Mouse (Mus musculus): Measurements from ENCODE around the gene Rarg. TPM values are rescaled to one million over a fixed set of nuclear protein-coding genes. Genes with fewer than 3 reads are reported as not detected.

The Rarg gene
- polyA plus RNA-seq, 1 experiment from 2014 or later, result 15.4 TPM

GRCm38 (mm10) chr15:102209114-102209513, 48.2 kb downstream of the Rarg start:
- WGBS, result 90% methylated on average over 8 of the region's 8 CpGs
- H3K27ac ChIP-seq, result no peak overlapping the region
- no peak overlapping the region for H3K4me3 ChIP-seq
- no peaks in the 10 kb centered on the region for H3K9me3 ChIP-seq
- H3K9ac ChIP-seq, result no peak overlapping the region
- peaks cover 70% of the 10 kb centered on the region for H3K36me3 ChIP-seq
- H3K4me2 ChIP-seq (replicated peaks), result no peak overlapping the region
- no peaks in the 10 kb centered on the region for H3K27me3 ChIP-seq (replicated peaks)
- ATAC-seq (ENCODE audit: low FRiP score, low read depth), result no peak
- peaks cover 33% of the 10 kb centered on the region for H3K4me1 ChIP-seq

GRCm38 (mm10) chr15:102208092-102208561, 49.2 kb downstream of the Rarg start:
- no peak overlapping the region for H3K9ac ChIP-seq

GRCm38 (mm10) chr15:102207351-102207750, 50.0 kb downstream of the Rarg start:
- no peaks in the 10 kb centered on the region for H3K9me3 ChIP-seq
- no peak overlapping the region for H3K4me3 ChIP-seq
- H3K36me3 ChIP-seq, result peaks cover 52% of the 10 kb centered on the region
- no peaks in the 10 kb centered on the region for H3K27me3 ChIP-seq (replicated peaks)
- ATAC-seq (ENCODE audit: low FRiP score, low read depth), result no peak
- no peak overlapping the region for H3K4me2 ChIP-seq (replicated peaks)
- H3K9ac ChIP-seq, result no peak overlapping the region; the same call in 1 of the 2 replicates
- peaks cover 37% of the 10 kb centered on the region for H3K4me1 ChIP-seq
- WGBS, result 83% methylated on average over 3 of the region's 3 CpGs
- no peak overlapping the region for H3K27ac ChIP-seq

More at GRCm38 (mm10) chr15:102208092-102208561, 49.2 kb downstream of the Rarg start:
- Histone ChIP-seq H3K4me1 (peaks cover 33% of the 10 kb centered on the region), H3K36me3 (peaks cover 60% of the 10 kb centered on the region), H3K27me3 (replicated peaks) (no peaks in the 10 kb centered on the region), H3K9me3 (no peaks in the 10 kb centered on the region), H3K4me3 (no peak overlapping the region), H3K4me2 (replicated peaks) (no peak overlapping the region), H3K27ac (no peak overlapping the region)
- 85% methylated on average over 9 of the region's 9 CpGs for WGBS
- no peak for ATAC-seq (ENCODE audit: low FRiP score, low read depth)

- no peaks in the 10 kb centered on the region for H3K27me3 ChIP-seq (replicated peaks)
- H3K9me3 ChIP-seq, result no peaks in the 10 kb centered on the region
- H3K4me3 ChIP-seq, result peak overlapping the region; percentile 88
- 37% methylated on average over 8 of the region's 8 CpGs for WGBS
- H3K36me3 ChIP-seq, result peaks cover 40% of the 10 kb centered on the region
- 0 out of 2 replicates have a peak, but pooled peaks have one; percentile 18 for ATAC-seq (ENCODE audit: low FRiP score, low read depth)
- H3K4me1 ChIP-seq, result peaks cover 40% of the 10 kb centered on the region
- H3K4me2 ChIP-seq (replicated peaks), result peak overlapping the region; percentile 81
- peak overlapping the region; percentile 23; the same call in 1 of the 2 replicates for H3K27ac ChIP-seq
- H3K9ac ChIP-seq, result peak overlapping the region; percentile 95
These were observed 51.5 kb downstream of the Rarg start for GRCm38 (mm10) chr15:102205779-102206178.

- peak within 1 kb of the TSS; percentile 81 for H3K4me2 ChIP-seq (replicated peaks)
- 57% methylated on average over 19 of the region's 19 CpGs for WGBS
- ATAC-seq (ENCODE audit: low FRiP score, low read depth), result no peak
- peak within 1 kb of the TSS; percentile 88 for H3K4me3 ChIP-seq
- H3K4me1 ChIP-seq, result peaks cover 40% of the 10 kb centered on the region
- no peaks in the 10 kb centered on the region for H3K9me3 ChIP-seq
- no peaks in the 10 kb centered on the region for H3K27me3 ChIP-seq (replicated peaks)
- peak within 1 kb of the TSS; percentile 95 for H3K9ac ChIP-seq
- H3K27ac ChIP-seq, result peak within 1 kb of the TSS; percentile 98
- peaks cover 31% of the 10 kb centered on the region for H3K36me3 ChIP-seq
These were observed 52.4 kb downstream of the Rarg start, which contains the start of gene Csad for GRCm38 (mm10) chr15:102204674-102205505. Csad (minus strand) TSS chr15:102204724.

GRCm38 (mm10) chr15:102203835-102204381, 53.4 kb downstream of the Rarg start:
- peak; percentile 46 for ATAC-seq (ENCODE audit: low FRiP score, low read depth)
- WGBS, result under 1% methylated on average over 32 of the region's 72 CpGs
- H3K9me3 ChIP-seq, result no peaks in the 10 kb centered on the region
- peaks cover 21% of the 10 kb centered on the region for H3K36me3 ChIP-seq
- peak overlapping the region; percentile 88 for H3K4me3 ChIP-seq
- peaks cover 40% of the 10 kb centered on the region for H3K4me1 ChIP-seq
- peak overlapping the region; percentile 81 for H3K4me2 ChIP-seq (replicated peaks)
- no peaks in the 10 kb centered on the region for H3K27me3 ChIP-seq (replicated peaks)
- H3K27ac ChIP-seq, result peak overlapping the region; percentile 98
- peak overlapping the region; percentile 95 for H3K9ac ChIP-seq

GRCm38 (mm10) chr15:102202971-102203834, 54.1 kb downstream of the Rarg start, which contains the start of gene Zfp740:
Zfp740 (plus strand) TSS chr15:102203249.
- under 1% methylated on average over 65 of the region's 68 CpGs for WGBS
- Histone ChIP-seq H3K9me3 (no peaks in the 10 kb centered on the region), H3K4me2 (replicated peaks) (peak within 1 kb of the TSS; percentile 81), H3K36me3 (peaks cover 14% of the 10 kb centered on the region), H3K27ac (peak within 1 kb of the TSS; percentile 98), H3K4me3 (peak within 1 kb of the TSS; percentile 88), H3K4me1 (peaks cover 40% of the 10 kb centered on the region), H3K27me3 (replicated peaks) (no peaks in the 10 kb centered on the region), H3K9ac (peak within 1 kb of the TSS; percentile 95)
- ATAC-seq (ENCODE audit: low FRiP score, low read depth), result peak; percentile 96

GRCm38 (mm10) chr15:102198841-102199240, 58.5 kb downstream of the Rarg start:
- H3K36me3 ChIP-seq, result no peaks in the 10 kb centered on the region
- H3K4me3 ChIP-seq, result no peak overlapping the region
- WGBS, result 85% methylated on average over 4 of the region's 4 CpGs
- H3K27ac ChIP-seq, result no peak overlapping the region
- ATAC-seq (ENCODE audit: low FRiP score, low read depth), result no peak
- no peak overlapping the region for H3K9ac ChIP-seq
- H3K4me1 ChIP-seq, result peaks cover 7% of the 10 kb centered on the region; the same call in 1 of the 2 replicates
- no peaks in the 10 kb centered on the region for H3K27me3 ChIP-seq (replicated peaks)
- no peak overlapping the region for H3K4me2 ChIP-seq (replicated peaks)
- H3K9me3 ChIP-seq, result no peaks in the 10 kb centered on the region

- Histone ChIP-seq H3K4me2 (replicated peaks) (no peak overlapping the region), H3K4me3 (no peak overlapping the region), H3K9ac (no peak overlapping the region), H3K36me3 (no peaks in the 10 kb centered on the region), H3K27ac (no peak overlapping the region), H3K9me3 (no peaks in the 10 kb centered on the region), H3K4me1 (no peaks in the 10 kb centered on the region), H3K27me3 (replicated peaks) (no peaks in the 10 kb centered on the region)
- ATAC-seq (ENCODE audit: low FRiP score, low read depth), result no peak
- 90% methylated on average over 4 of the region's 4 CpGs for WGBS
These were observed 61.9 kb downstream of the Rarg start for GRCm38 (mm10) chr15:102195373-102195772.

- no peak overlapping the region for H3K27ac ChIP-seq
- H3K9me3 ChIP-seq, result no peaks in the 10 kb centered on the region
- H3K27me3 ChIP-seq (replicated peaks), result no peaks in the 10 kb centered on the region
- no peak for ATAC-seq (ENCODE audit: low FRiP score, low read depth)
- no peak overlapping the region for H3K9ac ChIP-seq
- 87% methylated on average over 4 of the region's 4 CpGs for WGBS
- H3K4me3 ChIP-seq, result no peak overlapping the region
- H3K36me3 ChIP-seq, result no peaks in the 10 kb centered on the region
- no peaks in the 10 kb centered on the region for H3K4me1 ChIP-seq
- no peak overlapping the region for H3K4me2 ChIP-seq (replicated peaks)
These were observed 62.9 kb downstream of the Rarg start for GRCm38 (mm10) chr15:102194439-102194838.

GRCm38 (mm10) chr15:102193652-102194051, 63.7 kb downstream of the Rarg start:
- Histone ChIP-seq H3K27ac (no peak overlapping the region), H3K36me3 (no peaks in the 10 kb centered on the region), H3K27me3 (replicated peaks) (no peaks in the 10 kb centered on the region), H3K4me3 (no peak overlapping the region), H3K9ac (no peak overlapping the region), H3K4me2 (replicated peaks) (no peak overlapping the region), H3K9me3 (no peaks in the 10 kb centered on the region), H3K4me1 (no peaks in the 10 kb centered on the region; the same call in 1 of the 2 replicates)
- ATAC-seq (ENCODE audit: low FRiP score, low read depth), result no peak
- WGBS, result 80% methylated on average over 4 of the region's 4 CpGs
